Mouse (Mus musculus): Measurements from ENCODE around the gene Pinlyp. TPM values are rescaled to one million over a fixed set of nuclear protein-coding genes. Genes with fewer than 3 reads are reported as not detected.

The Pinlyp gene
- total RNA-seq, 2 experiments from 2014 or later = not detected

GRCm38 (mm10) chr7:24563191-24563836 lies 17.4 kb upstream of the Pinlyp start:
- no peak for ATAC-seq (replicated peaks; ENCODE audit: poor library complexity)

GRCm38 (mm10) chr7:24561450-24561849 lies 15.5 kb upstream of the Pinlyp start:
- ATAC-seq (replicated peaks; ENCODE audit: poor library complexity) = no peak

- no peak for ATAC-seq (replicated peaks; ENCODE audit: poor library complexity)
These were observed 9.9 kb upstream of the Pinlyp start for GRCm38 (mm10) chr7:24555786-24556185.

- ATAC-seq (replicated peaks; ENCODE audit: poor library complexity) = 0 out of 2 replicates have a peak, but pooled peaks have one; percentile 37
These were observed 6.3 kb upstream of the Pinlyp start for GRCm38 (mm10) chr7:24551985-24552759.

GRCm38 (mm10) chr7:24547534-24548036 lies 1.7 kb upstream of the Pinlyp start:
- no peak for ATAC-seq (replicated peaks; ENCODE audit: poor library complexity)

GRCm38 (mm10) chr7:24546634-24547389 lies 894 bp upstream of the Pinlyp start:
- peak; percentile 100 for ATAC-seq (replicated peaks; ENCODE audit: poor library complexity)

- ATAC-seq (replicated peaks; ENCODE audit: poor library complexity) = no peak
These were observed 1.4 kb downstream of the Pinlyp start for GRCm38 (mm10) chr7:24544506-24544905.

- no peak for ATAC-seq (replicated peaks; ENCODE audit: poor library complexity)
These were observed 6.2 kb downstream of the Pinlyp start for GRCm38 (mm10) chr7:24539686-24540085.

GRCm38 (mm10) chr7:24538701-24539100 lies 7.2 kb downstream of the Pinlyp start:
- ATAC-seq (replicated peaks; ENCODE audit: poor library complexity) = peak; percentile 83

- no peak for ATAC-seq (replicated peaks; ENCODE audit: poor library complexity)
These were observed 7.8 kb downstream of the Pinlyp start for GRCm38 (mm10) chr7:24538154-24538553.

GRCm38 (mm10) chr7:24537591-24537990 lies 8.3 kb downstream of the Pinlyp start:
- no peak for ATAC-seq (replicated peaks; ENCODE audit: poor library complexity)

GRCm38 (mm10) chr7:24537081-24537480 lies 8.8 kb downstream of the Pinlyp start:
- ATAC-seq (replicated peaks; ENCODE audit: poor library complexity) = no peak

GRCm38 (mm10) chr7:24534301-24534700 lies 11.6 kb downstream of the Pinlyp start:
- ATAC-seq (replicated peaks; ENCODE audit: poor library complexity) = no peak

GRCm38 (mm10) chr7:24533806-24534205 lies 12.1 kb downstream of the Pinlyp start:
- ATAC-seq (replicated peaks; ENCODE audit: poor library complexity) = no peak

GRCm38 (mm10) chr7:24533031-24533571 lies 12.8 kb downstream of the Pinlyp start:
- ATAC-seq (replicated peaks; ENCODE audit: poor library complexity) = no peak

GRCm38 (mm10) chr7:24531211-24531971 lies 14.5 kb downstream of the Pinlyp start:
- ATAC-seq (replicated peaks; ENCODE audit: poor library complexity) = peak; percentile 60

- ATAC-seq (replicated peaks; ENCODE audit: poor library complexity) = peak; percentile 87
These were observed 15.6 kb downstream of the Pinlyp start, which contains the start of gene Irgq for GRCm38 (mm10) chr7:24530062-24530931. Irgq (plus strand) TSS chr7:24530689.

- no peak for ATAC-seq (replicated peaks; ENCODE audit: poor library complexity)
These were observed 16.3 kb downstream of the Pinlyp start for GRCm38 (mm10) chr7:24529580-24529979.

- ATAC-seq (replicated peaks; ENCODE audit: poor library complexity) = peak; percentile 40
These were observed 17.1 kb downstream of the Pinlyp start for GRCm38 (mm10) chr7:24528861-24529260.

Data from megakaryocyte progenitor cell, adult 5-6 weeks (primary cell).